ENCODE assay signal across 17 mouse cellular contexts in the genomic region with DNA sequence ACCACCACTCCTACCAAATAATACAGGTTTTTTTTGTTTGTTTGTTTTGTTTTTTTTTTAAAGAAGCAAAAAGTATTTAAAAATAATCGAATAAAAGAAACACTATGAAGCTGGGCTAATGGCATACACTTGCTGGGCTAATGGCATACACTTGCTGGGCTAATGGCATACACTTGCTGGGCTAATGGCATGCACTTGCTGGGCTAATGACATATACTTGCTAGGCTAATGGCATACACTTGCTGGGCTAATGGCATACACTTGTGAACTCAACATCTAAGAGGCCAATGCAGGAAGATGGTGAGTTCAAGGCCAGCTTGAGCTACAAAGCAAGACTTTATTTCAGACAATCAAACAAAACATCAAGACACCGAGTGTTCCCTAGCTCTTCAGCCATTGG.
"Had no signal": no experiment of that assay in that cellular context is flagged by ENCODE, and none has a peak within 500 bp of the region (broad histone marks: within the 10 kb centered on the region; RNA-seq: fewer than 3 reads in every experiment).

No protein-coding gene starts in this region.

- H3K9me3 ChIP-seq: kidney, embryonic 15.5 days; limb, embryonic 12.5 days; limb, embryonic 15.5 days; lung, embryonic 15.5 days; neural tube, embryonic 12.5 days; neural tube, embryonic 15.5 days had no signal

- H3K9ac ChIP-seq: kidney, embryonic 15.5 days; limb, embryonic 12.5 days; limb, embryonic 15.5 days; liver, embryonic 14.5 days; liver, postnatal 0 days; lung, embryonic 15.5 days; neural tube, embryonic 12.5 days; neural tube, embryonic 15.5 days had no signal

- H3K27me3 ChIP-seq: kidney, embryonic 15.5 days; limb, embryonic 12.5 days; limb, embryonic 15.5 days; lung, embryonic 15.5 days; neural tube, embryonic 12.5 days; neural tube, embryonic 15.5 days had no signal

- H3K36me3 ChIP-seq: kidney, embryonic 15.5 days; limb, embryonic 12.5 days; limb, embryonic 15.5 days; lung, embryonic 15.5 days; neural tube, embryonic 12.5 days; neural tube, embryonic 15.5 days had no signal

- DNase-seq: kidney, adult 11 months; kidney, adult 8-10 months; kidney, postnatal 10 days; kidney, postnatal 36 days; left cerebral cortex, postnatal 4 days; lung, postnatal 10 days; midbrain, embryonic 14.5 days; right cerebral cortex, postnatal 4 days had no signal

- H3K4me3 ChIP-seq: kidney, embryonic 15.5 days; limb, embryonic 12.5 days; limb, embryonic 15.5 days; lung, embryonic 15.5 days; neural tube, embryonic 12.5 days; neural tube, embryonic 15.5 days had no signal

- H3K4me1 ChIP-seq: lung, embryonic 15.5 days; neural tube, embryonic 12.5 days had no signal

- H3K27ac ChIP-seq: kidney, embryonic 15.5 days; limb, embryonic 12.5 days; limb, embryonic 15.5 days; liver, embryonic 14.5 days; lung, embryonic 15.5 days; neural tube, embryonic 12.5 days; neural tube, embryonic 15.5 days; stomach, postnatal 0 days had no signal
